Mouse (Mus musculus): ENCODE measurements around the gene Smpd4. TPM values are rescaled to one million over a fixed set of nuclear protein-coding genes. Genes with fewer than 3 reads are reported as not detected.

The Smpd4 gene
- polyA plus RNA-seq, 1 experiment from 2014 or later, result 43.0 TPM

- no peaks in the 10 kb centered on the region for H3K27me3 ChIP-seq (replicated peaks; ENCODE audit: control insufficient read depth, insufficient read depth, low read length)
- DNase-seq (ENCODE audit: low spot score) (no peak), ATAC-seq (replicated peaks; ENCODE audit: low FRiP score, low TSS enrichment, low read depth) (no peak)
- H3K9me3 ChIP-seq (ENCODE audit: control insufficient read depth, low read length), result no peaks in the 10 kb centered on the region
- no peak overlapping the region for H3K4me3 ChIP-seq (ENCODE audit: low read depth, low read length)
- no peak overlapping the region for H3K4me2 ChIP-seq (ENCODE audit: low read length)
- H3K9ac ChIP-seq (ENCODE audit: low read length), result no peak overlapping the region
- WGBS, result 73% methylated on average over 8 of the region's 8 CpGs
- no peaks in the 10 kb centered on the region for H3K4me1 ChIP-seq (replicated peaks; ENCODE audit: control insufficient read depth, insufficient read depth, low read length)
- peaks cover 80% of the 10 kb centered on the region for H3K36me3 ChIP-seq (ENCODE audit: control insufficient read depth, insufficient read depth, low read length)
- no peak overlapping the region for H3K27ac ChIP-seq (ENCODE audit: low read depth)
These were observed 14.5 kb downstream of the Smpd4 start for GRCm38 (mm10) chr16:17633481-17634181.

GRCm38 (mm10) chr16:17636904-17637303, 17.8 kb downstream of the Smpd4 start:
- WGBS, result 81% methylated on average over 2 of the region's 2 CpGs
- DNase-seq (ENCODE audit: low spot score), result no peak
- peaks cover 82% of the 10 kb centered on the region for H3K36me3 ChIP-seq (ENCODE audit: control insufficient read depth, insufficient read depth, low read length)

GRCm38 (mm10) chr16:17637610-17638009, 18.5 kb downstream of the Smpd4 start:
- Histone ChIP-seq H3K9me3 (ENCODE audit: control insufficient read depth, low read length) (no peaks in the 10 kb centered on the region), H3K9ac (ENCODE audit: low read length) (no peak overlapping the region), H3K27me3 (replicated peaks; ENCODE audit: control insufficient read depth, insufficient read depth, low read length) (no peaks in the 10 kb centered on the region), H3K4me1 (replicated peaks; ENCODE audit: control insufficient read depth, insufficient read depth, low read length) (no peaks in the 10 kb centered on the region), H3K27ac (ENCODE audit: low read depth) (no peak overlapping the region), H3K4me2 (ENCODE audit: low read length) (no peak overlapping the region), H3K4me3 (ENCODE audit: low read depth, low read length) (no peak overlapping the region), H3K36me3 (ENCODE audit: control insufficient read depth, insufficient read depth, low read length) (peaks cover 82% of the 10 kb centered on the region)
- no peak for DNase-seq (ENCODE audit: low spot score)
- 75% methylated on average over 2 of the region's 2 CpGs for WGBS
- ATAC-seq (replicated peaks; ENCODE audit: low FRiP score, low TSS enrichment, low read depth), result no peak

More at GRCm38 (mm10) chr16:17636904-17637303, 17.8 kb downstream of the Smpd4 start:
- H3K9ac ChIP-seq (ENCODE audit: low read length), result no peak overlapping the region
- H3K27me3 ChIP-seq (replicated peaks; ENCODE audit: control insufficient read depth, insufficient read depth, low read length), result no peaks in the 10 kb centered on the region
- no peaks in the 10 kb centered on the region for H3K9me3 ChIP-seq (ENCODE audit: control insufficient read depth, low read length)
- no peak overlapping the region for H3K4me2 ChIP-seq (ENCODE audit: low read length)
- H3K27ac ChIP-seq (ENCODE audit: low read depth), result no peak overlapping the region
- no peak overlapping the region for H3K4me3 ChIP-seq (ENCODE audit: low read depth, low read length)
- no peak for ATAC-seq (replicated peaks; ENCODE audit: low FRiP score, low TSS enrichment, low read depth)
- H3K4me1 ChIP-seq (replicated peaks; ENCODE audit: control insufficient read depth, insufficient read depth, low read length), result no peaks in the 10 kb centered on the region

- Histone ChIP-seq H3K4me2 (ENCODE audit: low read length) (no peak overlapping the region), H3K27ac (ENCODE audit: low read depth) (no peak overlapping the region), H3K9ac (ENCODE audit: low read length) (no peak overlapping the region), H3K27me3 (replicated peaks; ENCODE audit: control insufficient read depth, insufficient read depth, low read length) (no peaks in the 10 kb centered on the region), H3K4me1 (replicated peaks; ENCODE audit: control insufficient read depth, insufficient read depth, low read length) (no peaks in the 10 kb centered on the region), H3K9me3 (ENCODE audit: control insufficient read depth, low read length) (no peaks in the 10 kb centered on the region), H3K4me3 (ENCODE audit: low read depth, low read length) (no peak overlapping the region), H3K36me3 (ENCODE audit: control insufficient read depth, insufficient read depth, low read length) (peaks cover 82% of the 10 kb centered on the region)
- ATAC-seq (replicated peaks; ENCODE audit: low FRiP score, low TSS enrichment, low read depth) (no peak), DNase-seq (ENCODE audit: low spot score) (no peak)
- WGBS, result 87% methylated on average over 9 of the region's 9 CpGs
These were observed 19.0 kb downstream of the Smpd4 start for GRCm38 (mm10) chr16:17638036-17638628.

GRCm38 (mm10) chr16:17639081-17639480, 19.9 kb downstream of the Smpd4 start:
- H3K27me3 ChIP-seq (replicated peaks; ENCODE audit: control insufficient read depth, insufficient read depth, low read length), result no peaks in the 10 kb centered on the region
- no peak overlapping the region for H3K4me3 ChIP-seq (ENCODE audit: low read depth, low read length)
- no peak overlapping the region for H3K9ac ChIP-seq (ENCODE audit: low read length)
- H3K9me3 ChIP-seq (ENCODE audit: control insufficient read depth, low read length), result no peaks in the 10 kb centered on the region
- H3K4me2 ChIP-seq (ENCODE audit: low read length), result no peak overlapping the region
- H3K4me1 ChIP-seq (replicated peaks; ENCODE audit: control insufficient read depth, insufficient read depth, low read length), result no peaks in the 10 kb centered on the region
- DNase-seq (ENCODE audit: low spot score), result no peak
- H3K36me3 ChIP-seq (ENCODE audit: control insufficient read depth, insufficient read depth, low read length), result peaks cover 78% of the 10 kb centered on the region
- no peak overlapping the region for H3K27ac ChIP-seq (ENCODE audit: low read depth)
- WGBS, result 94% methylated on average over 3 of the region's 3 CpGs
- ATAC-seq (replicated peaks; ENCODE audit: low FRiP score, low TSS enrichment, low read depth), result no peak

DNA sequence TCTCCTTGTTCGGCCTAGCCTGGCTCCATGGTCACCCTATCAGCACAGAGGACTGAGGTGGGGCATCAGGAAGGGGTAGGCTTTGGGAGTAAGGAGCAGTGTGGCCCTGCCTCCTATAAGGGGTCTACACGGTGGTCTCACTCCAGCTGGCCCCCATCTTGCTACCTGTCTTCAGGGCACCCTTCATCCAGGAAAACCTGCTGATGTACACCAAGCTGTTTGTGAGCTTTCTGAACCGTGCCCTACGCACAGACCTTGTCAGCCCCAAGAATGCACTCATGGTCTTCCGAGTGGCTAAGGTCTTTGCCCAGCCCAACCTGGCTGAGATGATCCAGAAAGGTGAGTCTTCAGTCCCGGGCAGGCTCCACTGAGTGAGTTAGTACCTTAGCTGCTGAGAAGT, 20.8 kb downstream of the Smpd4 start:
- ATAC-seq (replicated peaks; ENCODE audit: low FRiP score, low TSS enrichment, low read depth), result no peak
- WGBS, result 92% methylated on average over 6 of the region's 6 CpGs
- Histone ChIP-seq H3K9ac (ENCODE audit: low read length) (no peak overlapping the region), H3K4me1 (replicated peaks; ENCODE audit: control insufficient read depth, insufficient read depth, low read length) (no peaks in the 10 kb centered on the region), H3K27me3 (replicated peaks; ENCODE audit: control insufficient read depth, insufficient read depth, low read length) (no peaks in the 10 kb centered on the region), H3K9me3 (ENCODE audit: control insufficient read depth, low read length) (no peaks in the 10 kb centered on the region), H3K4me3 (ENCODE audit: low read depth, low read length) (no peak overlapping the region), H3K36me3 (ENCODE audit: control insufficient read depth, insufficient read depth, low read length) (peaks cover 73% of the 10 kb centered on the region), H3K4me2 (ENCODE audit: low read length) (no peak overlapping the region), H3K27ac (ENCODE audit: low read depth) (no peak overlapping the region)
- DNase-seq (ENCODE audit: low spot score), result no peak

DNA sequence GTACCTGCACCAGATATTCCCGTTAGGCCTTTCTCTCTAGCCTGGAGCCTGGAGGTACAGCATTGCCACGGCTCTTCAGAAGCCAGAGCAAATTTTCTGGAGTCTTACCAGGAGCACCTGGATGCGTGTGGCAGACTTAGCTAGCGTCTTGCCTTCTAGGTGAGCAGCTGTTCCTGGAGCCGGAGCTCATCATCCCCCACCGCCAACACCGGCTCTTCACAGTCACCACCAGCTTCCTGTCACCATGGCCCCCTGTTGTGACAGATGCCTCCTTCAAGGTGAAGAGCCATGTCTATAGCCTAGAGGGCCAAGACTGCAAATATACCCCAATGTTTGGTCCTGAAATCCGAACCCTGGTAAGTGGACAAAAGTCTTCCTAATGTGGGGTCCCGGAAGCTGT, 21.6 kb downstream of the Smpd4 start:
- DNase-seq (ENCODE audit: low spot score), result no peak
- H3K27ac ChIP-seq (ENCODE audit: low read depth), result no peak overlapping the region

DNA sequence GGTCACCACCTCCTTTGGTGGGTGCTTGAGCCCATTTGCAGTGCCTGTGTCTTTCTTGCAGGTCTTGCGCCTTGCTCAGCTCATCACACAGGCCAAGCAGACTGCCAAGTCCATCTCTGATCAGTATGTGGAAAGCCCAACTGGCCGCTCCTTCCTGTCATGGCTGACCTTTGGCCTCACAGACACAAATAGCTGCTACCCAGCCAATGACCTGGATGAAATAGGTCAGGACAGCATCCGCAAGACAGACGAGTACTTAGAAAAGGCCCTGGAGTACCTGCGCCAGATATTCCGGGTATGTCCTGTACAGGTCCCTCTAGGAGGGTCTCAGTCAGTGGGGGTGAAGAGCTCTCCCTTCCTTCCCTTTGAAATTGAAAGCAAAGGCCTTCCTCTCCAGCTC, 22.1 kb downstream of the Smpd4 start:
- no peak overlapping the region for H3K9ac ChIP-seq (ENCODE audit: low read length)
- peaks cover 68% of the 10 kb centered on the region for H3K36me3 ChIP-seq (ENCODE audit: control insufficient read depth, insufficient read depth, low read length)
- ATAC-seq (replicated peaks; ENCODE audit: low FRiP score, low TSS enrichment, low read depth) (no peak), DNase-seq (ENCODE audit: low spot score) (no peak)
- no peaks in the 10 kb centered on the region for H3K4me1 ChIP-seq (replicated peaks; ENCODE audit: control insufficient read depth, insufficient read depth, low read length)
- H3K4me2 ChIP-seq (ENCODE audit: low read length), result no peak overlapping the region
- H3K9me3 ChIP-seq (ENCODE audit: control insufficient read depth, low read length), result no peaks in the 10 kb centered on the region
- no peaks in the 10 kb centered on the region for H3K27me3 ChIP-seq (replicated peaks; ENCODE audit: control insufficient read depth, insufficient read depth, low read length)
- no peak overlapping the region for H3K27ac ChIP-seq (ENCODE audit: low read depth)
- no peak overlapping the region for H3K4me3 ChIP-seq (ENCODE audit: low read depth, low read length)
- WGBS, result 83% methylated on average over 6 of the region's 6 CpGs

More for the DNA sequence above, 21.6 kb downstream of the Smpd4 start:
- no peak overlapping the region for H3K9ac ChIP-seq (ENCODE audit: low read length)
- peaks cover 73% of the 10 kb centered on the region for H3K36me3 ChIP-seq (ENCODE audit: control insufficient read depth, insufficient read depth, low read length)
- no peak overlapping the region for H3K4me2 ChIP-seq (ENCODE audit: low read length)
- 93% methylated on average over 9 of the region's 9 CpGs for WGBS
- ATAC-seq (replicated peaks; ENCODE audit: low FRiP score, low TSS enrichment, low read depth), result no peak
- no peaks in the 10 kb centered on the region for H3K4me1 ChIP-seq (replicated peaks; ENCODE audit: control insufficient read depth, insufficient read depth, low read length)
- no peaks in the 10 kb centered on the region for H3K9me3 ChIP-seq (ENCODE audit: control insufficient read depth, low read length)
- H3K4me3 ChIP-seq (ENCODE audit: low read depth, low read length), result no peak overlapping the region
- H3K27me3 ChIP-seq (replicated peaks; ENCODE audit: control insufficient read depth, insufficient read depth, low read length), result no peaks in the 10 kb centered on the region

GRCm38 (mm10) chr16:17642311-17642710, 23.2 kb downstream of the Smpd4 start:
- DNase-seq (ENCODE audit: low spot score) (no peak), ATAC-seq (replicated peaks; ENCODE audit: low FRiP score, low TSS enrichment, low read depth) (no peak)
- Histone ChIP-seq H3K9ac (ENCODE audit: low read length) (no peak overlapping the region), H3K4me3 (ENCODE audit: low read depth, low read length) (no peak overlapping the region), H3K27ac (ENCODE audit: low read depth) (no peak overlapping the region), H3K27me3 (replicated peaks; ENCODE audit: control insufficient read depth, insufficient read depth, low read length) (no peaks in the 10 kb centered on the region), H3K4me2 (ENCODE audit: low read length) (no peak overlapping the region), H3K36me3 (ENCODE audit: control insufficient read depth, insufficient read depth, low read length) (peaks cover 61% of the 10 kb centered on the region), H3K4me1 (replicated peaks; ENCODE audit: control insufficient read depth, insufficient read depth, low read length) (no peaks in the 10 kb centered on the region; the same call in 1 of the 2 replicates), H3K9me3 (ENCODE audit: control insufficient read depth, low read length) (no peaks in the 10 kb centered on the region)
- WGBS, result 85% methylated on average over 8 of the region's 8 CpGs
